Mouse (Mus musculus): Measurements from ENCODE around the gene F2rl1. TPM values are rescaled to one million over a fixed set of nuclear protein-coding genes. Genes with fewer than 3 reads are reported as not detected.

The F2rl1 gene
- polyA plus RNA-seq, 1 experiment from 2014 or later = 34.4 TPM

DNA sequence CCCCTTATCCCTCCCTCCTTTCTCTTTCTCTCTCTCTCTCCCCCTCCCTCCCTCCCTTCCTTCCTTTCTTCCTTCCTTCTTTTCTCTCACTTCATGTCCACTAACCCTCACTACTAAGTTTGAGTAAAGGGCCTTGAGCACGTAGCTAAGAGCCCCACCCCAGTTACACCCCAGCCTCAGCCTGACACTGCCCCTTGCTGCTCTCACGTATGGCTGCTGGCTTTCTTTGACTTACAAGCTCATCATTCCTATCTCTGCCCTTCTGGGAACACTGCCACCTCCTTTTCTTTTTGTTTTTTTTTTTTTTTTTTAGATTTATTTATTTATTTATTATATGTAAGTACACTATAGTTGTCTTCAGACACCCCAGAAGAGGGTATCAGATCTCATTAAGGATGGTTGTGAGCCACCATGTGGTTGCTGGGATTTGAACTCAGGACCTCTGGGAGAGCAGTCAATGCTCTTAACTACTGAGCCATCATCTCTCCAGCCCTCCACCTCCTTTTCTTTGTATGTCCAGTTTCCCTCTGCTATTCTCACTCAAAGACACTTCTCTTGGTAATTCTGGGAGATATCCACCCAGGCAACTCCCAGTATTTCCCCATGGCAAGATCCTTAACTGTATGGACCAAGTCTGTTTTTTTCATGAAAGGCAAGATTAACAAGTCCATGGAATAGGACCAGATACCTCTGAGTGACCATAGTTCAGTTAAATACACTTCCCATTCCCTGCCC, 25.8 kb upstream of the F2rl1 start:
- ATAC-seq = no peak
- no peak for TF ChIP-seq CTCF (IDR thresholded peaks at IDR 0.05)
- H3K27me3 ChIP-seq = no peaks in the 10 kb centered on the region
- POLR2A ChIA-PET = interaction anchor here (0.6 kb wide), 2 partner anchors 112 to 190 kb away, joined by 3 read pairs; no protein-coding TSS in a partner anchor
- CTCF ChIA-PET = no interaction called here
- DNase-seq (ENCODE audit: low read depth, low spot score) = no peak
- in situ Hi-C loops (cut with MboI; ENCODE audit: low pct_unique_long_range_greater_than_20kb) = no loop called here

GRCm38 (mm10) chr13:95549421-95549820, 24.4 kb upstream of the F2rl1 start:
- POLR2A ChIA-PET = no interaction called here
- H3K27me3 ChIP-seq = no peaks in the 10 kb centered on the region
- CTCF ChIA-PET = interaction anchor here (1.2 kb wide), 1 partner anchor 19 kb away, joined by 3 read pairs; no protein-coding TSS in a partner anchor
- in situ Hi-C loops (cut with MboI; ENCODE audit: low pct_unique_long_range_greater_than_20kb) = no loop called here
- DNase-seq (ENCODE audit: low read depth, low spot score) (no peak), ATAC-seq (no peak)
- TF ChIP-seq CTCF (IDR thresholded peaks at IDR 0.05) = no peak

- CTCF ChIA-PET = interaction anchor here (1.1 to 1.2 kb wide), 2 partner anchors 8 to 19 kb away, joined by 3 read pairs; no protein-coding TSS in a partner anchor
- in situ Hi-C loops (cut with MboI; ENCODE audit: low pct_unique_long_range_greater_than_20kb) = no loop called here
- ATAC-seq (no peak), DNase-seq (ENCODE audit: low read depth, low spot score) (peak; percentile 51)
- POLR2A ChIA-PET = interaction anchor here (0.6 kb wide), 1 partner anchor 1349 kb away, joined by 3 read pairs; no protein-coding TSS in a partner anchor
- TF ChIP-seq CTCF (IDR thresholded peaks at IDR 0.05) = no peak
- H3K27me3 ChIP-seq = no peaks in the 10 kb centered on the region
These were observed 23.8 kb upstream of the F2rl1 start for GRCm38 (mm10) chr13:95548856-95549255.

GRCm38 (mm10) chr13:95548291-95548789, 23.3 kb upstream of the F2rl1 start:
- no peak for TF ChIP-seq CTCF (IDR thresholded peaks at IDR 0.05)
- ChIA-PET CTCF (interaction anchor here (1.1 to 1.2 kb wide), 2 partner anchors 9 to 18 kb away, joined by 3 read pairs; no protein-coding TSS in a partner anchor), POLR2A (no interaction called here)
- H3K27me3 ChIP-seq = no peaks in the 10 kb centered on the region
- in situ Hi-C loops (cut with MboI; ENCODE audit: low pct_unique_long_range_greater_than_20kb) = no loop called here
- DNase-seq (ENCODE audit: low read depth, low spot score) (peak; percentile 42), ATAC-seq (peak; percentile 33)

GRCm38 (mm10) chr13:95547090-95547611, 22.1 kb upstream of the F2rl1 start:
- in situ Hi-C loops (cut with MboI; ENCODE audit: low pct_unique_long_range_greater_than_20kb) = no loop called here
- CTCF ChIA-PET = no interaction called here
- H3K27me3 ChIP-seq = no peaks in the 10 kb centered on the region
- no peak for TF ChIP-seq CTCF (IDR thresholded peaks at IDR 0.05)
- DNase-seq (ENCODE audit: low read depth, low spot score) (no peak), ATAC-seq (no peak)
- POLR2A ChIA-PET = no interaction called here

GRCm38 (mm10) chr13:95546251-95546650, 21.2 kb upstream of the F2rl1 start:
- H3K27me3 ChIP-seq = no peaks in the 10 kb centered on the region
- ATAC-seq = peak; percentile 6
- no peak for DNase-seq (ENCODE audit: low read depth, low spot score)
- no peak for TF ChIP-seq CTCF (IDR thresholded peaks at IDR 0.05)
- ChIA-PET POLR2A (no interaction called here), CTCF (no interaction called here)
- in situ Hi-C loops (cut with MboI; ENCODE audit: low pct_unique_long_range_greater_than_20kb) = no loop called here

DNA sequence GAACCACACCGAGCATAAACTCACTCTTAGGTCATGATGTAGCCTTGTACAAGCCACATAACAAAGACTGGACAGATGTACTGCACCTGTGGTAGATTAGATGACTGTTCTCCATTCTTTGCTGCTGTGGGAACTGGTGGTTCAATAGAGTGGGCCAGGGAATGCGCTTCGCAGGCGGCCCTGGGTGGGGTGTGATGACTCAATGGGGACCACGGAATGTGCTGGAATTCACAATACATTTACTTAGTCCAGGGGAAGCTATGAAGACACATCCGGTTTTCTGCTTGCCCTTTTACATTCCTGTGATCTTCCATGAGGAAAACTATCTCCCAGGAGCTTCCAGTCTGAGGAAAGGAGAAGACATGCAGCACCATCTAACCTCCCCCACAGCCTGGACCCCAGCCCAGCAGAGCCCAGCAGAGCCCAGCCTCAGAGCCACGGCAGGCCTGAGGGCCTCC, 20.7 kb upstream of the F2rl1 start:
- ATAC-seq (peak; percentile 91), DNase-seq (ENCODE audit: low read depth, low spot score) (peak; percentile 83)
- in situ Hi-C loops (cut with MboI; ENCODE audit: low pct_unique_long_range_greater_than_20kb) = no loop called here
- ChIA-PET POLR2A (no interaction called here), CTCF (no interaction called here)
- no peak for TF ChIP-seq CTCF (IDR thresholded peaks at IDR 0.05)
- no peaks in the 10 kb centered on the region for H3K27me3 ChIP-seq

- no peaks in the 10 kb centered on the region for H3K27me3 ChIP-seq
- CTCF ChIA-PET = no interaction called here
- POLR2A ChIA-PET = no interaction called here
- in situ Hi-C loops (cut with MboI; ENCODE audit: low pct_unique_long_range_greater_than_20kb) = no loop called here
- TF ChIP-seq CTCF (IDR thresholded peaks at IDR 0.05) = no peak
- DNase-seq (ENCODE audit: low read depth, low spot score) = no peak
- no peak for ATAC-seq
These were observed 13.0 kb upstream of the F2rl1 start for GRCm38 (mm10) chr13:95538021-95538420.

DNA sequence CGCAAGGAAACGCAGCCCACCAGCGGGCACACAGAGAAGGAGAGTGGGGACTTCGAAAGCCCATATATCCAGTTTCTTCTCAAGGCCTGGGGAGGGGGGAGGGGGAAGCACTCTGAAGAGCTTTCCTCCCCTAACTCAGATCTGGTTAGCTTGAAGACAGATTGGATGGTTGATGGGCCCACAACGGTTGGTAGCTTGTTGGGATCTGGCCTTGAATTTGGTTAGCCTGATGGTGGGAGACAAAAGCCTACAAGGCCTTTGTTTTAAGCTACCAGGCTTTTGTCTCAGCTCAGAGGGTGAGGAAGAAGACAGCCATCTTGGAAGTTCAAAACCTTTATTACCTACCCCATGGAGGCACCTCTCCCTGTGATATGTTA, 11.1 kb upstream of the F2rl1 start:
- ChIA-PET POLR2A (no interaction called here), CTCF (interaction anchor here (1.6 to 1.7 kb wide), 2 partner anchors 10 to 27 kb away, joined by 3 to 4 read pairs; no protein-coding TSS in a partner anchor)
- no peak for DNase-seq (ENCODE audit: low read depth, low spot score)
- no peak for ATAC-seq
- in situ Hi-C loops (cut with MboI; ENCODE audit: low pct_unique_long_range_greater_than_20kb) = no loop called here
- TF ChIP-seq CTCF (IDR thresholded peaks at IDR 0.05) = no peak
- no peaks in the 10 kb centered on the region for H3K27me3 ChIP-seq

DNA sequence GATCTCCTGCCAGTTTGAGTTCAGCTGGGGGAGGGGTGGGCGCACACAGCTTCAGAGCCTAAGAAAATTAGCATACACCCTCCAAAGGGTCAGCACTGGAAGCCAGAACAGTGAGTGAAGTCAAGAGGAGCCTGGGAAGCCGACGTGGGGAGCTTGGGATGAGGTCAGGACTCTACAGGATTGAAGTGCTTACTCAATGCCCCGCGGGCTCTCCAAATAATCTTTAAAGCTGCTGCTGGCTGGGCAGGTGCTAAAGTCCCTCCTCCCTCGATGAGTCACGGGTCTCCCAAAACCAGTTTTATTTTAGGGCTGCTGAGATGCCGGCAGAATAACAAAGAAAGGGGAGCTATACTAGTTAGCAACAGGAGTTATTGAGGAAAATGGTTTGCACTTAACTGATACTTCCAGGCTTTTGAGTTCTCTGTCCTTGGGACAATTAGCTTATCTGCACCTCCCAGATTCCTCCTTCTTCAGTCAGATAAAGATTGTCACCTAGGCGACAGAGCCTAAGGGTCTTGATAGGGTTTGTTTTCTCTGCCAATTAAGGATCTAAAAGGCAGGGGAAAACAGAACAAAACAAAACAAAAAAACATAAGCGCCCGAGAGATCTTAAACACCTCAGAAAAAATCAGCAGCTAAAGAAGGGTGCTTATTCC, 10.6 kb upstream of the F2rl1 start:
- H3K27me3 ChIP-seq = no peaks in the 10 kb centered on the region
- no peak for TF ChIP-seq CTCF (IDR thresholded peaks at IDR 0.05)
- POLR2A ChIA-PET = no interaction called here
- no peak for DNase-seq (ENCODE audit: low read depth, low spot score)
- ATAC-seq = peak; percentile 67
- CTCF ChIA-PET = interaction anchor here (1.6 to 1.7 kb wide), 2 partner anchors 10 to 28 kb away, joined by 3 to 4 read pairs; no protein-coding TSS in a partner anchor
- in situ Hi-C loops (cut with MboI; ENCODE audit: low pct_unique_long_range_greater_than_20kb) = no loop called here

DNA sequence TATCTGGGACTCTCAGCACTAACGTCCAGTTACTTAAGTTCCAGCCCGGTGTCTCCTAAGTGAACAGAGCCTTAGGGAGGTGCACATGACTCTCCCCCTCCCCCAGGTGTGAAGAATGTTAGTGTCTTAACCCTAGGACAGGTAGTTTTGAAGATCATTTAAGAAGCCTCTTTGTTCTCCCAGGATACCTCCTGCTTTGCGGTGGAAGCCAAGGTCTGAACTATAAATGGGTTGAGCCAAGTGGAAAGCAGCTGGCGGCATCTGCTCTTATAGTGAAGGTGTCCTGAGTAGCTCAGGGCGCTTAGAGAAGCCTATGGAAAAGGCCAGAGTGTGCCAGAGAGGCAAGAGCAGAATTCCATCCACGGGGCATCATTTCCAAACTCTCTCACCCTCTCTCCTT, 10.0 kb upstream of the F2rl1 start:
- CTCF ChIA-PET = interaction anchor here (1.6 to 1.7 kb wide), 2 partner anchors 9 to 28 kb away, joined by 3 to 4 read pairs; no protein-coding TSS in a partner anchor
- POLR2A ChIA-PET = no interaction called here
- in situ Hi-C loops (cut with MboI; ENCODE audit: low pct_unique_long_range_greater_than_20kb) = no loop called here
- no peak for TF ChIP-seq CTCF (IDR thresholded peaks at IDR 0.05)
- ATAC-seq (peak; percentile 23), DNase-seq (ENCODE audit: low read depth, low spot score) (no peak)
- no peaks in the 10 kb centered on the region for H3K27me3 ChIP-seq

All from Patski (cell line).